Mouse (Mus musculus) small intestine, adult 2 months (tissue): ENCODE measurements around the gene Pappa2.

Experiments used
- CTCF ChIP-seq: fragments of 200-500 bp; IDR thresholded peaks from 2 replicates; pipeline ENCODE4 v1.5.1; 2012; ENCODE audit warnings: low read depth, mild to moderate bottlenecking, control low read depth, inconsistent platforms, low read length, moderate library complexity, mixed read lengths; ENCODE audit not compliant: insufficient replicate concordance, insufficient read length; ENCODE audit errors: extremely low read depth
- POLR2A ChIP-seq: fragments of 200-500 bp; IDR thresholded peaks from 2 replicates; pipeline ENCODE4 v1.6.1; 2012; ENCODE audit warnings: low read depth, mild to moderate bottlenecking, control low read depth, inconsistent platforms, low read length, moderate library complexity

- no peak for TF ChIP-seq CTCF
- TF ChIP-seq POLR2A, result no peak
Measured at GRCm38 (mm10) chr1:158830152-158830551, 150.1 kb downstream of the Pappa2 start.
